Mouse (Mus musculus) myocyte (in vitro differentiated cells): ENCODE measurements around the gene Dlg2. TPM values are rescaled to one million over a fixed set of nuclear protein-coding genes. Genes with fewer than 3 reads are reported as not detected.

Experiments used
- H3K27me3 ChIP-seq: one replicate; pipeline ENCODE4 v1.6.1; 2011; ENCODE audit not compliant: control insufficient read depth, insufficient read depth, insufficient read length
- H3K36me3 ChIP-seq: one replicate; pipeline ENCODE4 v1.6.1; 2011; ENCODE audit not compliant: control insufficient read depth, insufficient read depth
- H3K4me2 ChIP-seq: one replicate; pipeline ENCODE4 v1.6.1; 2011; ENCODE audit warnings: low read depth, control low read depth
- H3K4me3 ChIP-seq: one replicate; pipeline ENCODE4 v1.5.1; 2011; ENCODE audit warnings: mild to moderate bottlenecking, control low read depth, moderate library complexity
- H3K79me2 ChIP-seq: one replicate; pipeline ENCODE4 v1.6.1; 2011; ENCODE audit not compliant: control insufficient read depth, insufficient read depth
- H3ac ChIP-seq: one replicate; pipeline ENCODE4 v1.6.1; 2011; ENCODE audit not compliant: control insufficient read depth, insufficient read length
- CEBPB ChIP-seq: IDR thresholded peaks from 2 replicates; pipeline ENCODE4 v1.6.1; 2011; ENCODE audit warnings: mild to moderate bottlenecking, moderate library complexity; ENCODE audit not compliant: poor library complexity, insufficient read depth, severe bottlenecking
- E2F4 ChIP-seq: IDR thresholded peaks from one replicate; pipeline ENCODE4 v1.6.1; 2011; ENCODE audit warnings: mild to moderate bottlenecking, control low read depth, moderate library complexity; ENCODE audit not compliant: insufficient read depth
- MAX ChIP-seq: IDR thresholded peaks from one replicate; pipeline ENCODE4 v1.6.1; 2011; ENCODE audit warnings: low read depth, mild to moderate bottlenecking, control low read depth
- MYOD1 ChIP-seq, 3 experiments: IDR thresholded peaks; one replicate each; pipeline ENCODE4 v1.6.1; 2011; ENCODE audit warnings: control low read depth in 2 of 3, low read depth in 2 of 3, mild to moderate bottlenecking in 2 of 3, moderate library complexity in 1 of 3; ENCODE audit not compliant: insufficient read length in 2 of 3, control insufficient read depth in 1 of 3
- MYOG ChIP-seq, 3 experiments: IDR thresholded peaks; one replicate each; pipeline ENCODE4 v1.6.1; 2011; ENCODE audit warnings: control low read depth in 2 of 3, low read depth in 2 of 3, mild to moderate bottlenecking in 2 of 3; ENCODE audit not compliant: insufficient read length in 2 of 3, control insufficient read depth in 1 of 3, insufficient read depth in 1 of 3
- POLR2A ChIP-seq: IDR thresholded peaks from one replicate; pipeline ENCODE4 v1.6.1; 2011; ENCODE audit warnings: low read depth, mild to moderate bottlenecking, control low read depth, moderate library complexity; ENCODE audit not compliant: insufficient read length
- POLR2AphosphoS2 ChIP-seq: IDR thresholded peaks from one replicate; pipeline ENCODE4 v1.6.1; 2011; ENCODE audit warnings: low read depth, control low read depth; ENCODE audit not compliant: insufficient read length
- REST ChIP-seq: IDR thresholded peaks from one replicate; pipeline ENCODE4 v1.6.1; 2011; ENCODE audit warnings: mild to moderate bottlenecking, control low read depth, moderate library complexity; ENCODE audit not compliant: insufficient read depth, insufficient read length
- SRF ChIP-seq: IDR thresholded peaks from one replicate; pipeline ENCODE4 v1.6.1; 2011; ENCODE audit warnings: low read depth; ENCODE audit not compliant: control insufficient read depth, insufficient read length
- TCF12 ChIP-seq: IDR thresholded peaks from one replicate; pipeline ENCODE4 v1.6.1; 2011; ENCODE audit warnings: mild to moderate bottlenecking, control low read depth; ENCODE audit not compliant: poor library complexity, insufficient read depth, severe bottlenecking
- TCF3 ChIP-seq: IDR thresholded peaks from one replicate; pipeline ENCODE4 v1.6.1; 2011; ENCODE audit warnings: low read depth, control low read depth; ENCODE audit not compliant: insufficient read length
- USF1 ChIP-seq: IDR thresholded peaks from one replicate; pipeline ENCODE4 v1.6.1; 2011; ENCODE audit warnings: low read depth, mild to moderate bottlenecking, control low read depth, moderate library complexity
- polyA plus RNA-seq: library from polyadenylated mRNA; unstranded; fragments of >200 nt; fragmentation: generic; extraction: Trizol; gene quantifications from one replicate; pipeline ENCODE4 v1.2.1, GENCODE M21; 2012; ENCODE audit warnings: missing spikeins

Dlg2 gene
- polyA plus RNA-seq, 1 experiment, result 0.65 TPM

DNA sequence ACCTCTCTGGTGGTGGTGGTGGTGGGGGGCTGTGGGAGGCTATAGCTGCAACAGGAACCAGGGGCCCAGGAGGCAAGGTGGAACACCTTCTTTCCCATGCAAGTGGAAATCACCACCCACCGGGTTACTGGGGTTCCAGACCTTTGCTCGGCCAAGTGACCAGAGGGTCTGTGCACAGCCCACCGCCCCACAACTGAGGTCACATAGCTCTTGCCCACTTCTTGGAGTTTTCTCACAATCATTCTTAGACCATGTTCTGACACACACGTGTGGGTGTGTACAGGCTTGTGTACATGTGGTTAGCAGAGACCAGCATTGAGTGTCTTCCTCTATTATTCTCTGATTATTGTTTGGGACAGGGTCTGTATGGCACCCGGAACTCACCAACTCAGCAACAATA is 15.0 kb upstream of the Dlg2 start:
- peaks cover 5% of the 10 kb centered on the region for H3K79me2 ChIP-seq
- H3K4me3 ChIP-seq, result no peak overlapping the region
- TF ChIP-seq POLR2A (no peak), CEBPB (no peak), MAX (no peak), MYOD1 (IDR thresholded peaks at IDR 0.05; ENCODE audit: control insufficient read depth in 1 of 3, insufficient read length in 2 of 3, low read depth in 2 of 3) (no peak), TCF3 (no peak), SRF (no peak)
- no peaks in the 10 kb centered on the region for H3K27me3 ChIP-seq
- no peak overlapping the region for H3ac ChIP-seq
- H3K4me2 ChIP-seq, result no peak overlapping the region
- no peaks in the 10 kb centered on the region for H3K36me3 ChIP-seq

DNA sequence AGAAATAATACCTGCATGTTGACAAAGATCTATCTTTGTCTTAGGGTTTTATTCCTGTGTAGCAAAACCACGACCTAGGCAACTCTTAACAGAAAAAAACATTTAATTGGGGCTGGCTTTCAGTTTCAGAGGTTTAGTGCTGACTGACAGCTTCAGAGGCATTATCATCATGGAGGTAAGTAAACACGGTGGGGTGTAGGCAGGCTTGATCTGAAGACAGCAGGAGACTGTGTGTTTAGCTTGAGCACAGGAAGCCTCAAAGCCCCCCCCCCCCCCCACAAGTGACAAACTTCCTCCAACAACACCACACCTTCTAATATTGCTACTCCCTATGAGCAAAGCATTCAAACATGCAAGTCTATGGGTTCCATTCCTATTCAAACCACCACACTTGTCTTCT is 3.0 kb upstream of the Dlg2 start:
- no peak for TF ChIP-seq MAX
- no peak for TF ChIP-seq USF1
- no peak for TF ChIP-seq REST
- TF ChIP-seq TCF12, result no peak
- no peak for TF ChIP-seq SRF
- TF ChIP-seq E2F4, result no peak
- no peak for TF ChIP-seq MYOD1 (IDR thresholded peaks at IDR 0.05; ENCODE audit: control insufficient read depth in 1 of 3, insufficient read length in 2 of 3, low read depth in 2 of 3)
- TF ChIP-seq POLR2AphosphoS2, result no peak
- TF ChIP-seq MYOG (IDR thresholded peaks at IDR 0.05; ENCODE audit: control insufficient read depth in 1 of 3, insufficient read depth in 1 of 3, insufficient read length in 2 of 3, low read depth in 2 of 3), result no peak
- TF ChIP-seq POLR2A, result no peak
- TF ChIP-seq TCF3, result no peak
- no peak for TF ChIP-seq CEBPB
- H3K27me3 ChIP-seq, result no peaks in the 10 kb centered on the region
- no peak overlapping the region for H3K4me2 ChIP-seq
- H3K36me3 ChIP-seq, result peaks cover 3% of the 10 kb centered on the region
- H3ac ChIP-seq, result no peak overlapping the region
- no peak overlapping the region for H3K4me3 ChIP-seq
- peaks cover 10% of the 10 kb centered on the region for H3K79me2 ChIP-seq

DNA sequence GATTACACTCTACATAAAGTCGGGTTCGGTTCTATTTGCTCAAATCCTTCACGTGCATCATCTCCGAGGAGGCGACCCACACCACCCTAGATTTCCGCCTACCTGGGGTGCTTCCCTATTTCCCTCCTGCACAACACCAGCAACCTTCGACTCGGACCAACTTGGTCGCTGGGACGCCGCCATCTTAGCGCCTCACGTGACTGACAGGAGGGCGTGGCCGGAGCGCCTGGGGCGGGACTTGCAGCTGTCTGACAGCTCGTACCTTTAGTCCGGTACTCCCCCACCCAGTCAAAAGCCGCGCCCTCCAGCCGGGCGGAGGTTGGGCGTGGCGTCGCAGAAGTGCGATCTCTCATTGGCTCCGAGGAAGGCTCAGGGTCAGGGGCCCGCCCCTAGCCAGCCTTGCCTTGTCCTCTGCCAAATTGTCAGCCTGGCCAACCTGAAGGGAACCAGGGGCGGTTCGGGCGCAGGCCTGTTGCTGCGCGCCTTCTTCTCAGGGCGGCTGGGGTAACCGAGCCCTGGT is 619 bp upstream of the Dlg2 start, which contains the start of gene Tmem126b:
Gene Tmem126b (minus strand): TSS at position 209 of the 520 bp plus-strand sequence.
- peak within 1 kb of the TSS; percentile 83 for H3K4me3 ChIP-seq
- peak within 1 kb of the TSS; percentile 13 for H3ac ChIP-seq
- H3K79me2 ChIP-seq, result peaks cover 10% of the 10 kb centered on the region
- no peaks in the 10 kb centered on the region for H3K27me3 ChIP-seq
- no peaks in the 10 kb centered on the region for H3K36me3 ChIP-seq
- TF ChIP-seq CEBPB (no peak), MAX (no peak), MYOG (IDR thresholded peaks at IDR 0.05; ENCODE audit: control insufficient read depth in 1 of 3, insufficient read depth in 1 of 3, insufficient read length in 2 of 3, low read depth in 2 of 3) (peak; percentile 16 to 74 (median 31)), TCF3 (no peak), MYOD1 (IDR thresholded peaks at IDR 0.05; ENCODE audit: control insufficient read depth in 1 of 3, insufficient read length in 2 of 3, low read depth in 2 of 3) (peak in 2 of 3 experiments; percentile 68 to 70), POLR2AphosphoS2 (peak; percentile 69), SRF (peak; percentile 44), REST (peak; percentile 40), TCF12 (no peak), E2F4 (peak; percentile 9), USF1 (peak; percentile 98), POLR2A (peak; percentile 85)
- H3K4me2 ChIP-seq, result peak within 1 kb of the TSS; percentile 100

DNA sequence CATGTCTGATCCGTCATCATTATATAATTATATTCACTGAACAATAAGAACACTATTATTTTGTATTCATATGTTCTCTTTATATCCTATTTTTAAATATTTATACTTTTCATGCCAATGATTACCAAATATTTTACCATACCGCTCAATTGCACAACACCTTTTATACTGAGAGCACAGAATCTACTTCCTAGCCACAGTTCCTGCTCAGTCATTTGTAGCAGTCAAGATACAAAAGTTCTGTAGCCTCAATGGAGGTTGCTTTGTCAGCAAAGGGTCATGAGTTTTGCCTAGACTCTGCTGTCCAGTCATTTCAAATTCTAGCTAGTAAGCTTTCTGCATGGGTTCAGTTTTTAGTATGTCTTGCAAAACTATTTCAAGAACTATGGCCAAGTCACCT is 6.1 kb downstream of the Dlg2 start:
- TF ChIP-seq TCF3, result no peak
- no peak for TF ChIP-seq SRF
- TF ChIP-seq E2F4, result no peak
- TF ChIP-seq USF1, result no peak
- TF ChIP-seq REST, result no peak
- TF ChIP-seq POLR2A, result no peak
- TF ChIP-seq POLR2AphosphoS2, result no peak
- no peak for TF ChIP-seq MAX
- no peak for TF ChIP-seq MYOD1 (IDR thresholded peaks at IDR 0.05; ENCODE audit: control insufficient read depth in 1 of 3, insufficient read length in 2 of 3, low read depth in 2 of 3)
- no peak for TF ChIP-seq CEBPB
- TF ChIP-seq TCF12, result no peak
- TF ChIP-seq MYOG (IDR thresholded peaks at IDR 0.05; ENCODE audit: control insufficient read depth in 1 of 3, insufficient read depth in 1 of 3, insufficient read length in 2 of 3, low read depth in 2 of 3), result no peak
- Histone ChIP-seq H3K36me3 (no peaks in the 10 kb centered on the region), H3K4me3 (no peak overlapping the region), H3K4me2 (no peak overlapping the region), H3K27me3 (peaks cover 6% of the 10 kb centered on the region), H3K79me2 (no peaks in the 10 kb centered on the region), H3ac (no peak overlapping the region)

DNA sequence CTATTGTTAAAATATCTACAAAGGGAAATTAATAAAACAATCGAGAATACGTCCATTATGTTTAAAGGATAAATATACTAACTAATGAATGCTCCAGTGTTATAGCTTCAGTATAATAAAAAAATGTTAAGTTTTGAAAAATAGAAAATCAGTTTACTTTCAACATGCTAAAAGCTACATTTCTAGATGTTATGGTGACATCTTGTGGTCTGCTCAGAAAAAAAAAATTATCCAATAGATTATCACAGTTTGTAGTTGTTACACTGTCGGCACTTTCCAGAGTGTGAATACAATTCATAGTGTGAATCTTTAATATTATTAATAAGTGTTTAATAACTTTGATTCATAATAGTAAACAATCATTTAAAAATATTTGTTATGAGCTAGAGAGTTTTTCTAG is 31.7 kb downstream of the Dlg2 start:
- Histone ChIP-seq H3K79me2 (no peaks in the 10 kb centered on the region), H3K36me3 (no peaks in the 10 kb centered on the region), H3K4me2 (no peak overlapping the region), H3K27me3 (no peaks in the 10 kb centered on the region), H3K4me3 (no peak overlapping the region), H3ac (no peak overlapping the region)
- TF ChIP-seq USF1 (no peak), TCF3 (no peak), POLR2AphosphoS2 (no peak), POLR2A (no peak), TCF12 (no peak)
